Mouse (Mus musculus) brain, embryonic 14.5 days (tissue): Measurements from ENCODE around the gene Eln.

Experiments
- CTCF ChIP-seq: fragments of 200-500 bp; IDR thresholded peaks from 2 replicates; pipeline ENCODE4 v1.5.1; 2012; ENCODE audit warnings: inconsistent platforms, mild to moderate bottlenecking, moderate library complexity, borderline replicate concordance; ENCODE audit not compliant: insufficient read depth, insufficient read length; ENCODE audit errors: extremely low read depth
- POLR2A ChIP-seq: fragments of 200-500 bp; IDR thresholded peaks from 2 replicates; pipeline ENCODE4 v1.6.1; 2012; ENCODE audit warnings: mild to moderate bottlenecking, inconsistent platforms, borderline replicate concordance; ENCODE audit not compliant: poor library complexity, insufficient read depth, insufficient read length, severe bottlenecking; ENCODE audit errors: extremely low read depth

DNA sequence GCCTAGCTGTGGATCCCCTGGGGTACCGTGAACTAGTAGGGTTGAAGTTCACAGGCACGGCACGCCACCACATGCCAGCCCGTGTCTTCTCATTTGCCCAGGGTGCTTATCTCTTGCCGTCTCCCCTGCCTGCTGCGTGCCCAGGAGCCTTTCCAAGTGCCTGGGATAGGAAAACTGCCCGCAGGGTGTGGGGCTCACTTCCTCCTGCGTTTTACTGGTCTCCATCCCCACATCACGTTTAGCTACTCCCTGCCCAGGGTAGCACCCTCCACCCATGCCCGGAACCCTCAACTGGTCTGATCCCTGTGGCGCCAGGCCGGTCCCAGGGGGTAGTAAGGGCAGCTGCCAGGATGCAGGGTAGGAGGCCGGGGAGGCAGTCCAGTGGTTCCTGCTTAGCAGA is 8.9 kb upstream of the Eln start:
- no peak for TF ChIP-seq POLR2A
- no peak for TF ChIP-seq CTCF
